Mouse (Mus musculus) neural tube, embryonic 12.5 days (tissue): ENCODE results near the gene Slc6a20a. TPM values are rescaled to one million over a fixed set of nuclear protein-coding genes. Genes with fewer than 3 reads are reported as not detected.

Experiments
- ATAC-seq: fragments of 200-750 bp; cut with Nextera tagmentation; 2 replicates; pipeline ENCODE4 v1.8.0; 2017; ENCODE audit warnings: low read depth, mild to moderate bottlenecking, moderate TSS enrichment, moderate library complexity; ENCODE audit not compliant: low FRiP score
- H3K27ac ChIP-seq: fragments of 300-500 bp; sonication (generic); 2 replicates; pipeline ENCODE4 v1.5.1; 2016
- H3K27me3 ChIP-seq: fragments of 300-500 bp; sonication (generic); replicated peaks from 2 replicates; pipeline ENCODE4 v1.6.1; 2016; ENCODE audit warnings: mild to moderate bottlenecking
- H3K36me3 ChIP-seq: fragments of 300-500 bp; sonication (generic); 2 replicates; pipeline ENCODE4 v1.6.1; 2016; ENCODE audit warnings: mild to moderate bottlenecking
- H3K4me1 ChIP-seq: fragments of 300-500 bp; sonication (generic); 2 replicates; pipeline ENCODE4 v1.6.1; 2016
- H3K4me2 ChIP-seq: fragments of 300-500 bp; sonication (generic); replicated peaks from 2 replicates; pipeline ENCODE4 v1.6.1; 2016; ENCODE audit warnings: mild to moderate bottlenecking
- H3K4me3 ChIP-seq: fragments of 300-500 bp; sonication (generic); 2 replicates; pipeline ENCODE4 v1.5.1; 2016
- H3K9ac ChIP-seq: fragments of 300-500 bp; sonication (generic); 2 replicates; pipeline ENCODE4 v1.6.1; 2016; ENCODE audit warnings: mild to moderate bottlenecking
- H3K9me3 ChIP-seq: fragments of 300-500 bp; sonication (generic); 2 replicates; pipeline ENCODE4 v1.6.1; 2016; ENCODE audit warnings: mild to moderate bottlenecking
- WGBS: fragments of 180-500 bp; shearing (Covaris S2); methylation state at CpG from one replicate; pipeline ENCODE4 v1.1.7; 2016; 5-methylcytosine and 5-hydroxymethylcytosine counted together
- polyA plus RNA-seq: library from polyadenylated mRNA; unstranded; fragments of >200 nt; fragmentation: Nextera tagmentation; extraction: Ambion mirVana; gene quantifications from 2 replicates; pipeline ENCODE4 v1.2.1, GENCODE M21; 2016

Gene Slc6a20a
- 1.2 and 1.3 TPM in 2 replicates for polyA plus RNA-seq

- Histone ChIP-seq H3K4me3 (peak within 1 kb of the TSS; percentile 38), H3K4me1 (peaks cover 11% of the 10 kb centered on the region), H3K36me3 (no peaks in the 10 kb centered on the region), H3K9me3 (no peaks in the 10 kb centered on the region), H3K27ac (no peak within 1 kb of the TSS), H3K4me2 (peak within 1 kb of the TSS; percentile 76), H3K9ac (peak within 1 kb of the TSS; percentile 38; the same call in 1 of the 2 replicates), H3K27me3 (peaks cover 51% of the 10 kb centered on the region)
- 1% methylated on average over 73 of the region's 73 CpGs for WGBS
- peak; percentile 44 for ATAC-seq
These were observed at the start of gene Slc6a20a, which contains the start of gene Ccr9 for GRCm38 (mm10) chr9:123678327-123679105. Gene Slc6a20a (minus strand): TSS chr9:123678885. Gene Ccr9 (plus strand): TSS chr9:123678439.

GRCm38 (mm10) chr9:123722737-123723493 lies 44.2 kb upstream of the Slc6a20a start:
- H3K9me3 ChIP-seq, result no peaks in the 10 kb centered on the region
- no peak overlapping the region for H3K4me2 ChIP-seq
- no peak overlapping the region for H3K27ac ChIP-seq
- no peaks in the 10 kb centered on the region for H3K27me3 ChIP-seq
- 74% methylated on average over 2 of the region's 2 CpGs for WGBS
- H3K36me3 ChIP-seq, result no peaks in the 10 kb centered on the region
- ATAC-seq, result no peak
- H3K4me3 ChIP-seq, result no peak overlapping the region
- H3K9ac ChIP-seq, result no peak overlapping the region
- H3K4me1 ChIP-seq, result no peaks in the 10 kb centered on the region

DNA sequence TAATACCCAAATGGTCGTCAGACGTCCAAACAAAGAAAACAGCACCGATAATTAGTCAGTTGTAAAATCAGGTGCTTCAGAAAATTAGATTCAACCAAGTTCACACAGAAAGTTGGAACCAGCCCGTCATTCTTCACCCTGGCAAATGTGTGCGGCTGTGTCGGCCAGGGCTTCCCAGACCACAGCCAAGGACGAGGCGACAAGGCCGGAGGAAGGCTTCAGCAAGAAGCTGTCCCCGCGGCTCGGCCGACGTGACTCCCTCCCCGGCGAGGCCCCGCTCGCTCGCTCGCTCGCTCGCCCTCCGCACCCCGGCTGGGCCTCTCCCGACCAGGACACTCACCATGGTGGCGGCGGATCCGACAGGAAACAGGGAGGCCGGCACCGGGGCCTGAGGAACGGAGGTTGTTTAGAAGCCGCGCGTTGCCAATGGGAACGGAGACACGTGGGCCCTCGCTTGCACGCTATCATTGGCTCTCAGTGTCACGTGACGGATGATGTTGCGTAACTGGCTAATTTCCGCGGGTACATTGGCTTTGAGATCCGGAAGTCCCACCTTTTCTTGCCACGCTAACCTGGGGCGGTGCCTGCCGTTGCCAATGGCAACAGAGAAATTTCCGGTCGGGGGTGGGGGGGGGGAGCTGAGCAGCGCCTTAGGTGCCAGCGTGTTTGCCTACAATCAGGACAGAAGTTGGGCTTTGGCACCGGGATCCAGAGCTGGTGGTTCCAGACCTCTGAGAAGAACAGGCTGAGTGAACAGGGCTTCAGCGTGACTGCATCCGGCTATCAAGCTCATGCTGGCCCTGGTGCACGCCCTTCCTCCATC lies 38.7 kb upstream of the Slc6a20a start, which contains the start of gene Lztfl1:
TSS of gene Lztfl1 (minus strand) at position 512 of the 823 bp plus-strand sequence.
- Histone ChIP-seq H3K9ac (peak within 1 kb of the TSS; percentile 76), H3K36me3 (no peaks in the 10 kb centered on the region), H3K9me3 (no peaks in the 10 kb centered on the region), H3K4me1 (0 out of 2 replicates have a peak, but pooled peaks cover 3% of the 10 kb centered on the region), H3K27ac (no peak within 1 kb of the TSS), H3K4me2 (peak within 1 kb of the TSS; percentile 70), H3K27me3 (no peaks in the 10 kb centered on the region), H3K4me3 (peak within 1 kb of the TSS; percentile 92)
- peak; percentile 99 for ATAC-seq
- WGBS, result 1% methylated on average over 55 of the region's 55 CpGs

DNA sequence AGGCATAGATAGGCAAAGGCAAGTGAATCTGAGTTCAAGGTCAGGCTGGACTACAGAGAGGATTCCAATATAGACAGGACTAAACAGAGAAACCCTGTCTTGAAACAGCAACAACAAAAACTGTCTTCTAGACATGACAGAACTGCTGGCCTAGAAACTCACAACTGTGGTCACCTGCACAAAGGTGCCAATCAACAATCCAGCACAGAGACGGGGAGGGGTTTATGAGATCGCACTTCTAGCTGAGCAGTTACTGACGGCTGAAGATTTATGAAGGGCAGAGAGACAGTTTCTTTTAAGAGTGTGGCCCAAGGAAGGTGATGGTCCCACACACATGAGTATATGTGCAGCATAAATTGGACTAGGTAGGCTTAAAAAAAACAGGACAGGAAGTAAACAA lies 37.6 kb upstream of the Slc6a20a start:
- Histone ChIP-seq H3K36me3 (peaks cover 4% of the 10 kb centered on the region), H3K27ac (no peak overlapping the region), H3K4me1 (0 out of 2 replicates have a peak, but pooled peaks cover 3% of the 10 kb centered on the region), H3K27me3 (no peaks in the 10 kb centered on the region), H3K4me3 (no peak overlapping the region), H3K4me2 (peak overlapping the region; percentile 70), H3K9ac (no peak overlapping the region), H3K9me3 (no peaks in the 10 kb centered on the region)
- WGBS, result 65% methylated on average over 3 of the region's 3 CpGs
- ATAC-seq, result no peak

DNA sequence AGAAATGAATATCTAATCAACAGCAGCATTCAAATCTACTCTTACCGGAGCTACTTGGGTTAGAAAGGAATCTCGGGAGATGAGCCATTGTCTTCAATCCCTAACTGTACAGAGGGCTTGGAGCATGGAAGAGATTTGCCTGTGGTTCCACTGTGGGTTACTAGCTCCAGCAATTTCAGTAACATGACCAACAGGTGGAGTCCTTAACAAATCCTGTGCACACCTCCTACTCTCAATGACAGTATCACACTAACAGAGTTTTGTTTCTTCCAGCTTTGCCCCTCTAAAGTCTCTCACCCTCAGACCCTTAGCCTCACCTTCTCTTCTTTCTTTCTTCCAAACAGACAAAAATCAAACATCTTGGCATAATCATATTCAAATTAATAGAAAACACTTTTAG lies 34.4 kb upstream of the Slc6a20a start:
- Histone ChIP-seq H3K9ac (no peak overlapping the region), H3K9me3 (no peaks in the 10 kb centered on the region), H3K4me2 (no peak overlapping the region), H3K27ac (no peak overlapping the region), H3K27me3 (no peaks in the 10 kb centered on the region), H3K36me3 (peaks cover 18% of the 10 kb centered on the region), H3K4me1 (0 out of 2 replicates have a peak, but pooled peaks cover 3% of the 10 kb centered on the region), H3K4me3 (no peak overlapping the region)
- 84% methylated on average over 2 of the region's 2 CpGs for WGBS
- no peak for ATAC-seq

DNA sequence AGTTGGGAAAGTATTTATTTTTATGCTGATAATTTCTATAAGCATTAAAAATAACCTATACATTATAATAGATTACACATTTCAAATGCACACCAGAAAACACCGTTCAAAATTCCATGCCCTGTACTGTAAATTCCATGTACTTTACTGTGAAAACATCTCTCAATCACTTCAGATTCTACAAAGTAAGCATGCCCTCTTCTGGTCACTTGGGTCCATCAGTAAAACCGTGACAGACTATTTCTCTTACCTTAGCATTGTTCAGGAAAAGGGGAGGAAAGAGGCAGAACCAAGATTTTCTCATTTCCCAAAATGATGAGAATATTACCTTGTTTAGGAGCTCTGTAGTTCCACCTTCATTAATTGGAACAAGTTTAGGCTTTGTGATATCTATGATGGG lies 30.5 kb upstream of the Slc6a20a start:
- 50% methylated on average over 2 of the region's 2 CpGs for WGBS
- H3K36me3 ChIP-seq, result peaks cover 34% of the 10 kb centered on the region
- no peak for ATAC-seq

GRCm38 (mm10) chr9:123701822-123702221 lies 23.1 kb upstream of the Slc6a20a start:
- peaks cover 38% of the 10 kb centered on the region for H3K36me3 ChIP-seq
- 93% methylated on average over 5 of the region's 5 CpGs for WGBS
- ATAC-seq, result no peak
- no peaks in the 10 kb centered on the region for H3K27me3 ChIP-seq
- H3K4me1 ChIP-seq, result no peaks in the 10 kb centered on the region
- no peak overlapping the region for H3K4me3 ChIP-seq
- H3K9ac ChIP-seq, result no peak overlapping the region
- H3K9me3 ChIP-seq, result no peaks in the 10 kb centered on the region
- no peak overlapping the region for H3K27ac ChIP-seq
- no peak overlapping the region for H3K4me2 ChIP-seq

More for the DNA sequence above, 30.5 kb upstream of the Slc6a20a start:
- H3K27ac ChIP-seq, result no peak overlapping the region
- H3K4me2 ChIP-seq, result no peak overlapping the region
- H3K27me3 ChIP-seq, result no peaks in the 10 kb centered on the region
- H3K9ac ChIP-seq, result no peak overlapping the region
- H3K4me1 ChIP-seq, result no peaks in the 10 kb centered on the region
- H3K4me3 ChIP-seq, result no peak overlapping the region
- H3K9me3 ChIP-seq, result no peaks in the 10 kb centered on the region

GRCm38 (mm10) chr9:123695634-123696302 lies 17.1 kb upstream of the Slc6a20a start:
- Histone ChIP-seq H3K27me3 (no peaks in the 10 kb centered on the region), H3K4me1 (no peaks in the 10 kb centered on the region), H3K9me3 (no peaks in the 10 kb centered on the region), H3K27ac (no peak overlapping the region), H3K4me3 (no peak overlapping the region), H3K9ac (no peak overlapping the region), H3K4me2 (no peak overlapping the region), H3K36me3 (peaks cover 24% of the 10 kb centered on the region)
- 87% methylated on average over 3 of the region's 3 CpGs for WGBS
- ATAC-seq, result no peak

- Histone ChIP-seq H3K9me3 (no peaks in the 10 kb centered on the region), H3K36me3 (peaks cover 7% of the 10 kb centered on the region; the same call in 1 of the 2 replicates), H3K27ac (no peak overlapping the region), H3K4me3 (no peak overlapping the region), H3K27me3 (0 out of 2 replicates have a peak, but pooled peaks cover 3% of the 10 kb centered on the region), H3K9ac (no peak overlapping the region), H3K4me1 (no peaks in the 10 kb centered on the region), H3K4me2 (no peak overlapping the region)
- ATAC-seq, result no peak
- 68% methylated on average over 1 of the region's 1 CpGs for WGBS
These were observed 9.5 kb upstream of the Slc6a20a start for GRCm38 (mm10) chr9:123688227-123688626.

DNA sequence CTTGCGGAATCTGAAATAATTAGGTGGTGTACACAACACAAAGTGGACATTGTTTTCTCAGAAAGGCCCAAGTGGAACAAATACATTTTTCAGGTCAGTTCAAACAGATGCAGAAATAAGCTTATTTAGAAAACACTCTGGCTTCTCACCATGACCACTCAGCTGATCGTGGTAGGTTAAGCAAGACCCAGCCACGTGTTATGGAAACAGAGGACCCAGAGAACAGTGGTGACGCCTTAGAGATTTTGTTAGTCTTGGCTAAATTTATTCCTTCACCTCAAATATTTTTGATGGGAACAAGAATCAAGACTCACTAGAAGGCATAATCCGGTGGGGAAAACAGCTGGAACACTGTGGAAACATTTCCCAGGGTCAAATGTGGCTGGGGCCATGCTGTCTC lies 7.5 kb upstream of the Slc6a20a start:
- H3K36me3 ChIP-seq, result no peaks in the 10 kb centered on the region
- H3K9me3 ChIP-seq, result no peaks in the 10 kb centered on the region
- no peak for ATAC-seq
- H3K4me3 ChIP-seq, result no peak overlapping the region
- no peak overlapping the region for H3K9ac ChIP-seq
- H3K4me2 ChIP-seq, result no peak overlapping the region
- H3K27me3 ChIP-seq, result 0 out of 2 replicates have a peak, but pooled peaks cover 3% of the 10 kb centered on the region
- H3K27ac ChIP-seq, result no peak overlapping the region
- 72% methylated on average over 5 of the region's 5 CpGs for WGBS
- H3K4me1 ChIP-seq, result no peaks in the 10 kb centered on the region

- H3K4me2 ChIP-seq, result no peak overlapping the region
- no peak overlapping the region for H3K27ac ChIP-seq
- WGBS, result 64% methylated on average over 3 of the region's 3 CpGs
- ATAC-seq, result no peak
- H3K4me1 ChIP-seq, result peaks cover 3% of the 10 kb centered on the region
- H3K4me3 ChIP-seq, result no peak overlapping the region
- peaks cover 22% of the 10 kb centered on the region for H3K27me3 ChIP-seq
- no peaks in the 10 kb centered on the region for H3K36me3 ChIP-seq
- H3K9ac ChIP-seq, result no peak overlapping the region
- H3K9me3 ChIP-seq, result no peaks in the 10 kb centered on the region
These were observed 5.0 kb upstream of the Slc6a20a start for GRCm38 (mm10) chr9:123683704-123684103.
